Mouse (Mus musculus): Measurements from ENCODE around the gene D3Ertd254e. TPM values are rescaled to one million over a fixed set of nuclear protein-coding genes. Genes with fewer than 3 reads are reported as not detected.
"Not testable (repeated sequence)": the region's sequence is repeated elsewhere in the genome, so short reads cannot be mapped to it uniquely, and the experiment has no call there.

D3Ertd254e gene
- 5.6 and 6.2 TPM in 2 replicates for polyA plus RNA-seq (2012; rRNA removed)

- no peak for TF ChIP-seq CTCF (IDR thresholded peaks at IDR 0.05; ENCODE audit: borderline replicate concordance, insufficient read depth, low read depth, low read length)
- TF ChIP-seq POLR2A (IDR thresholded peaks at IDR 0.05; ENCODE audit: borderline replicate concordance, insufficient read depth, low read length): peak; percentile 73
- WGBS: under 1% methylated on average over 54 of the region's 54 CpGs
- peak; percentile 86 to 91 for DNase-seq
Measured at GRCm38 (mm10) chr3:36150934-36151686, at the start of gene D3Ertd254e. Gene D3Ertd254e (plus strand): TSS chr3:36151017.

GRCm38 (mm10) chr3:36116076-36116475 lies 34.7 kb upstream of the D3Ertd254e start:
- H3K27ac ChIP-seq (ENCODE audit: insufficient read depth, low read length): no peak overlapping the region
- no peak overlapping the region for H3K4me3 ChIP-seq (replicated peaks; ENCODE audit: insufficient read depth, low read depth, low read length)
- DNase-seq: no peak
- H3K4me1 ChIP-seq (ENCODE audit: control insufficient read depth, insufficient read depth, low read length): no peaks in the 10 kb centered on the region
- TF ChIP-seq CTCF (IDR thresholded peaks at IDR 0.05; ENCODE audit: borderline replicate concordance, insufficient read depth, low read depth, low read length) (no peak), POLR2A (IDR thresholded peaks at IDR 0.05; ENCODE audit: borderline replicate concordance, insufficient read depth, low read length) (no peak)
- WGBS: 69% methylated on average over 4 of the region's 4 CpGs
- H3K27me3 ChIP-seq (ENCODE audit: control insufficient read depth, insufficient read depth, low read length): no peaks in the 10 kb centered on the region

More at GRCm38 (mm10) chr3:36150934-36151686, at the start of gene D3Ertd254e:
- peaks cover 8% of the 10 kb centered on the region; the same call in 1 of the 2 replicates for H3K4me1 ChIP-seq (ENCODE audit: control insufficient read depth, insufficient read depth, low read length)
- peak within 1 kb of the TSS; percentile 15; the same call in 1 of the 2 replicates for H3K27ac ChIP-seq (ENCODE audit: insufficient read depth, low read length)
- H3K4me3 ChIP-seq (replicated peaks; ENCODE audit: insufficient read depth, low read depth, low read length): peak within 1 kb of the TSS; percentile 80
- no peaks in the 10 kb centered on the region for H3K27me3 ChIP-seq (ENCODE audit: control insufficient read depth, insufficient read depth, low read length)

- TF ChIP-seq POLR2A (IDR thresholded peaks at IDR 0.05; ENCODE audit: borderline replicate concordance, insufficient read depth, low read length) (no peak), CTCF (IDR thresholded peaks at IDR 0.05; ENCODE audit: borderline replicate concordance, insufficient read depth, low read depth, low read length) (no peak)
Measured at GRCm38 (mm10) chr3:36119684-36120548, 30.9 kb upstream of the D3Ertd254e start.

GRCm38 (mm10) chr3:36126176-36126575 lies 24.6 kb upstream of the D3Ertd254e start:
- not testable (repeated sequence) for H3K4me1 ChIP-seq (ENCODE audit: control insufficient read depth, insufficient read depth, low read length); H3K27ac ChIP-seq (ENCODE audit: insufficient read depth, low read length); DNase-seq; H3K27me3 ChIP-seq (ENCODE audit: control insufficient read depth, insufficient read depth, low read length); H3K4me3 ChIP-seq (replicated peaks; ENCODE audit: insufficient read depth, low read depth, low read length)
- 92% methylated on average over 9 of the region's 9 CpGs for WGBS

More at GRCm38 (mm10) chr3:36119684-36120548, 30.9 kb upstream of the D3Ertd254e start:
- no peak overlapping the region for H3K4me3 ChIP-seq (replicated peaks; ENCODE audit: insufficient read depth, low read depth, low read length)
- no peak overlapping the region for H3K27ac ChIP-seq (ENCODE audit: insufficient read depth, low read length)
- H3K27me3 ChIP-seq (ENCODE audit: control insufficient read depth, insufficient read depth, low read length): no peaks in the 10 kb centered on the region
- H3K4me1 ChIP-seq (ENCODE audit: control insufficient read depth, insufficient read depth, low read length): no peaks in the 10 kb centered on the region
- DNase-seq: no peak

- no peaks in the 10 kb centered on the region for H3K4me1 ChIP-seq (ENCODE audit: control insufficient read depth, insufficient read depth, low read length)
- no peaks in the 10 kb centered on the region for H3K27me3 ChIP-seq (ENCODE audit: control insufficient read depth, insufficient read depth, low read length)
- no peak for DNase-seq
- H3K4me3 ChIP-seq (replicated peaks; ENCODE audit: insufficient read depth, low read depth, low read length): no peak overlapping the region
- H3K27ac ChIP-seq (ENCODE audit: insufficient read depth, low read length): no peak overlapping the region
- no peak for TF ChIP-seq POLR2A (IDR thresholded peaks at IDR 0.05; ENCODE audit: borderline replicate concordance, insufficient read depth, low read length)
- TF ChIP-seq CTCF (IDR thresholded peaks at IDR 0.05; ENCODE audit: borderline replicate concordance, insufficient read depth, low read depth, low read length): no peak
Measured at GRCm38 (mm10) chr3:36136152-36136551, 14.7 kb upstream of the D3Ertd254e start.

- 38% methylated on average over 2 of the region's 2 CpGs for WGBS
- Histone ChIP-seq H3K27me3 (ENCODE audit: control insufficient read depth, insufficient read depth, low read length) (no peaks in the 10 kb centered on the region), H3K4me1 (ENCODE audit: control insufficient read depth, insufficient read depth, low read length) (no peaks in the 10 kb centered on the region), H3K27ac (ENCODE audit: insufficient read depth, low read length) (no peak overlapping the region), H3K4me3 (replicated peaks; ENCODE audit: insufficient read depth, low read depth, low read length) (no peak overlapping the region)
- TF ChIP-seq CTCF (IDR thresholded peaks at IDR 0.05; ENCODE audit: borderline replicate concordance, insufficient read depth, low read depth, low read length) (no peak), POLR2A (IDR thresholded peaks at IDR 0.05; ENCODE audit: borderline replicate concordance, insufficient read depth, low read length) (no peak)
- peak in 1 of 2 experiments; percentile 6 for DNase-seq
Measured at GRCm38 (mm10) chr3:36137560-36137959, 13.3 kb upstream of the D3Ertd254e start.

GRCm38 (mm10) chr3:36138171-36138660 lies 12.6 kb upstream of the D3Ertd254e start:
- H3K27me3 ChIP-seq (ENCODE audit: control insufficient read depth, insufficient read depth, low read length): no peaks in the 10 kb centered on the region
- DNase-seq: no peak
- no peaks in the 10 kb centered on the region for H3K4me1 ChIP-seq (ENCODE audit: control insufficient read depth, insufficient read depth, low read length)
- TF ChIP-seq POLR2A (IDR thresholded peaks at IDR 0.05; ENCODE audit: borderline replicate concordance, insufficient read depth, low read length): no peak
- TF ChIP-seq CTCF (IDR thresholded peaks at IDR 0.05; ENCODE audit: borderline replicate concordance, insufficient read depth, low read depth, low read length): no peak
- H3K4me3 ChIP-seq (replicated peaks; ENCODE audit: insufficient read depth, low read depth, low read length): no peak overlapping the region
- WGBS: 46% methylated on average over 1 of the region's 1 CpGs
- no peak overlapping the region for H3K27ac ChIP-seq (ENCODE audit: insufficient read depth, low read length)

Data from cerebellum, adult 2 months (tissue).